Mouse (Mus musculus) c-Kit-positive CD71-positive TER-119-positive erythroid progenitor cells, embryonic 14.5 days (primary cell): Measurements from ENCODE around the gene Trim56.
"Not testable (repeated sequence)": the region's sequence is repeated elsewhere in the genome, so short reads cannot be mapped to it uniquely, and the experiment has no call there.

Experiments used
- DNase-seq: peaks from one replicate; pipeline ENCODE4 v3.0.0-alpha.2; 2013; ENCODE audit warnings: low spot score

Trim56 gene

DNA sequence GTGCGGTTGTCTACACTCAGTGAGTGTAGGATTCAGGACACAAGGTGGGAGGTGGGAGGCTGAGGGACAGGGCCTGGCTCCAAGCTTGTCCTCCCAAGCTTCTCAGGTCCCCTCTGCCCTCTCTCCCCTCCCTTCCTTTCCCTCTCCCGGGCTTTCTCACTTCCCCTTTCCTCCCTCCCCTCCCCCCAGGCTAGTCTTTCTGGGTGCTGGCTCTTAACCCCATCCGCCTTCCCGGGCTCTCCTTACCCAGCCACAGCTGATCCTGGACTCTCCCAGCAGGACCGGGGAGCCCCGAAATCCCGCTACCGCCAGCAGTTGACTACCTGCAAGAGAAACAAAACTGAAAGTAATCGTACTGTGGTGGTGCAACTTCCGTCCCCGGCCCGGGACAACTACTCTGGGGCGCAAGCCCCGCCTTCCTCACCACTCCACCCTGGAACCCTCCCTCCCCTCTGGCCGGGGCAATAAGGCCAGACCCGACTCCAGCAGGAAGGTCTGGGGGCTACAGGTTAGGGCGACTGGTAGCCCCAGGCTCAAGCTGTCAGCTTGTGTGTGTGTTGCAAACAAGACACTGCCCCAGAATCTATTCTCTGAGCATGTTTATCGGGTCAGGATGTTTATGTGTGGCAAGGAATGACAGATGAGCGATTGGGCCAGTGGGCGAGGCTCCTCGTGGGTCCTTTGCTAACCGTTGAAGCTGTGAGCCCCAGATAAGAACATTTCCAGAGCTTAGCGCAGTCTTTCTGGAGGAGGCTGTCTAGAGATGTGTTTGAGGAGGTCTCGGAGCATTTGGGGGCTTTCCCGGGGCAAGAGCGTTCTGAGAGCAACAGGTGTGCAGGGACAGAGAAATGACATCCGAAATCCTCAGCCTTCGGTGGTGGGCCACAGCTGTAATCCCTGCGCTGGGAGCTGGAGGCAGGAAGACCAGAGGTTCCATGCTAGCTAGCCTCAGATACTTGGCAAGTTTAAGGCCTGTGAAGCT is at the start of gene Trim56:
TSS of gene Trim56 (minus strand) at position 344 of the 982 bp plus-strand sequence.
- DNase-seq = peak; percentile 88

GRCm38 (mm10) chr5:137161853-137162252 is 45.8 kb upstream of the Trim56 start:
- no peak for DNase-seq

DNA sequence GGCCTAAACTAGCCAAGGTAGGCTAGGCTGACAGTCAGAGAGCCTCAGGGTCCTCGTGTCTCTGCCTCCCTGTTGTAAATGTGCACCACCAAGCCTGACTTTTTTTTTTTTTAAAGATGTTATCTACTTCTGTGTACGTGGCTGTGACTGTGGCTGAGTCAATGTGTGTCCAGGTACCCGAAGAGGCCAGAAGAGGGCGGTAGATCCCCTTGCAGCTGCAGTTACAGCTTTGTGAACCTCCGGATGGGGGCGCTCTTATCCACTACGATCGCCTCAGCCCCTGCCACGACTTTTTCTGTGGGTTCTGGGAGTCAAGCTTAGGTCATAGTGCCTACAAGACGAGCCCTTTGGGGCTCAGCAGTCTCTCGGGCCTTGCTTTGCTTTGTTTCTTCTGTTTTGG is 43.5 kb upstream of the Trim56 start:
- DNase-seq = peak; percentile 53

DNA sequence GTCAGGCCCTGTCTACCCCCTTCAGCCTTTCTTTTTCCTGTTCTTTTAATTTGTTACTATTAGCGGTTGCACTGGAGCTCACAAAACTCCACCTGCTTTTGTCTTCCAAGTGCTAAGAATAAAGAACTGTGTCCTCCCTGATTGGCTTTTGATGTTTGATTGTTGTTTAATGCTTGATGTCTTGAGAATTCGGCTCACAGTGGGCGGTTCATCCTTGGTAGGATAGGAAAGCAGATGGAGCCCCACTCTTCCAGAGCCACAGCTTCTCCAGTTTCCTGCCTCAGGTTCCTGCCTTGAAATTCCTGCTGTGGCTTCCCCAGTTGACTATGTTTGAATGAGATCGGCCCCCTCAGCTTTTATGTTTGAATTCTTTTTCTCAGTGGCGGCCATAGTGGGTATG is 37.3 kb upstream of the Trim56 start:
- no peak for DNase-seq

GRCm38 (mm10) chr5:137152623-137153022 is 36.6 kb upstream of the Trim56 start:
- no peak for DNase-seq

DNA sequence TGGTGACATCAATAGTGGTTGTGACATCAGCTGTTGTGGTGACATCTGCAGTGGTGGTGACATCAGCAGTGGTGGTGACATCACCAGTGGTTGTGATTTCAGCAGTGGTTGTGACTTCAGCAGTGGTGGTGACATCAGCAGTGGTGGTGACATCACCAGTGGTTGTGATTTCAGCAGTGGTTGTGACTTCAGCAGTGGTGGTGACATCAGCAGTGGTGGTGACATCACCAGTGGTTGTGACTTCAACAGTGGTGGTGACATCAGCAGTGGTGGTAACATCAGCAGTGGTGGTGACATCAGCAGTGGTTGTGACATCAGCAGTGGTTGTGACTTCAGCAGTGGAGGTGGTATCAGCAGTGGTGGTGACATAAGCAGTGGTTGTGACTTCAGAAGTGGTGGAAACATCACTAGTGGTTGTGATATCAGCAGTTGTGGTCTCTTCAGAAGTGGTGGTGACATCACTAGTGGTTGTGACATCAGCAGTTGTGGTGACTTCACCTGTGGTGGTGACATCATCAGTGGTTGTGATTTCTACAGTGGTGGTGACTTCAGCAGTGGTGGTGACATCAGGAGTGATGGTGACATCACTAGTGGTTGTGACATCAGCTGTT is 33.4 kb upstream of the Trim56 start, which contains the start of gene Muc3:
TSS of gene Muc3 (minus strand) at position 51 of the 611 bp plus-strand sequence.
- DNase-seq = not testable (repeated sequence)

GRCm38 (mm10) chr5:137140836-137141235 is 24.8 kb upstream of the Trim56 start:
- no peak for DNase-seq

DNA sequence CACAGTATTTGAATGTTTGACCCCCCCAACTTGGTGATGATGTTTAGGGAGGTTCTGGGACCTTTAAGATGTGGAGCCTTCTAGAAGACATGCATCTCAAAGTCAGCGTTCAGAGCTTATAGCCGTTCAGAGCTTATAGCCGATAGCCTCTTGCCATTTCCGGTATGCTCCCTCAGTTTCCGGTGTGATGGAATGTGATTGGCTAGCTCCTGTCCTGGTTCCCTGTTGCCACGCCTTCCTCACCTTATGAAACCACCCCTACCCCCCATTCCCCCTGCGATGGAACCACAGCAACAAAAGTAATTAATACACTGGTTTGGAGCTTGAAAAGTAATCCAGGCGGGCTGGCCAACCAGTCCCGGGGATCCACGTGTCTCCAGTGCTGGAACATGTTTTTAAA is 23.0 kb upstream of the Trim56 start:
- DNase-seq = no peak

DNA sequence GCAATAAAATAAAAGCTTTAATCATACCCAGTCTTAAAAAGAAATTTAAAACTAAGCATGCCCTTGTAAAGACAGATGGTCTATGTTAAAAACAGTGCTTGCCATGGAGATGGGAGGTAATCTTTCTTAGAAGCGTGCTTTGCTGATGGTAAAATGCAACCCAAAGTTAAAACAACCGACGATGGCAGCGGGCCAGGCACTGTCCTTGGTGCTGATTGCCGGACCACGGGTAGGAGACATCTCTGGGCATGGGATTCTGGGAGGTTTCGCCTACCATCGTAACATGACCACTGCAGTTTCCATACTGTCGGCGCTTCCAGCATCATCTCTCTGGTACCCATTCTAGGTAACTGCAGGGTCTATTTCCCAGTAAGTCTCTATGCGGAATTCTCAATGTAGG is 18.9 kb upstream of the Trim56 start:
- no peak for DNase-seq

DNA sequence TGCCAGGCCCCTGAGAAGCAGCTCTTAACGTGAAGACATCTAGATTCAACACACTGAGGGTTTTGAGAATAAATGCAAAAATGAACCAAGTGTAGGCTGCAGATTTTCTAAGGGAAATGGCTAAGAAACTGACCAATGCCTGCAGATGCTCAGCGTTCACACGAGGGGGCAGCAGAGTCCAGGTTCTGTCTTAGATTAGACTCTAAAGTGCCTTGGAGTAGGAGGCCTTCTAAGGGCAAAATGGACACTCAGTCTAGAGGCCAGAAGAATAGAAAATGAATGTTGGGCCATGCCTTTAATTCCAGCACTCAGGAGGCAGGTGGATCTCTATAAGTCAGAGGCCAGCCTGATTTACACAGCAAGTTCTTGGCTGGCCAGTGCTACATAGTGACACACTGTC is 15.5 kb upstream of the Trim56 start:
- DNase-seq = peak; percentile 46

DNA sequence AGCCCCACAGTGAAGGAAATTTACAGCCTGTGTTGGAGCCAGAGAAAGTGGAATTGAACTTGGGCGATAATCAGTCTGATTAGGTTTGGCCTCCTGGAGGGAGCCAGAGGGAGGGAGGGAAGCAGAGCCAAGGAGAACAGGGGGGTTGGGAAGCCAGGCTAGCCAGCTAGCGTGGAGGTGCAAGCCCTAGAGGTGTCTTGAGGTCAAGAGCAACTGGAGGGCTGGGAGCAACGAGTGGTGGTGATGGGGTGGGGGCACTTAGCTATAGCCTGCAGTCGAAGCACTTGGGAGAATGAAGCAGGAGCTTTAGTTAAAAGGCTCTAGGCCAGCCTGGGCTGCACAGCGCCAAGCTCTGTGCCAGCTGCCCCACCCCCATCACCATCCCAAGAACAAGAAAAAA is 13.3 kb upstream of the Trim56 start:
- no peak for DNase-seq

- DNase-seq = no peak
These were observed 7.5 kb upstream of the Trim56 start for GRCm38 (mm10) chr5:137123516-137123915.

DNA sequence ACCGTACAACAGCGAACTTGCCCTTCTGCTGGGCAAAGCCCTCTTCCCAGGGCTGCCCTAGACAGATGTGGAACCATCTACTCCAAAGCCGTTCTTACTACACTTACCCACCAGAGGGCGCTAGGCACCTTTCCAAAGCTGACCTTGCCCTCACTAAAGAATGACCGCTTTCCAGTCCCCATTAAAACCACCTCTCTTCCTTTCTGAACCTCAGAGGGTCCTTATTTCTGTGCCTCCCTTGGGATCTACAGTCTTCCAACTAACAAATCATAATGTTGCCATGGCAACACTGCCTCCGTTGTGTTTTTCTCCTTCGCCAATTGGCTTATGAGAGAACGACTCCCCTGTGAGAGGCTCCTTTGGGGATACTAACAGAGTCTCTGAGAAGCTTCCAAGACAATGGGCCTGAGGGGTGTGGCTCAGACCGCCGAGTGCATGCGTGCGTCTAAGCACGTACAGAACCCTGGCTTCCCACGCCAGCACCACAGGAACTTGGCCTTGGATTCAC is 6.7 kb upstream of the Trim56 start:
- DNase-seq = peak; percentile 73

- no peak for DNase-seq
These were observed 5.3 kb upstream of the Trim56 start for GRCm38 (mm10) chr5:137121280-137121679.

GRCm38 (mm10) chr5:137118878-137119277 is 2.9 kb upstream of the Trim56 start:
- no peak for DNase-seq

GRCm38 (mm10) chr5:137117994-137118393 is 2.0 kb upstream of the Trim56 start:
- DNase-seq = not testable (repeated sequence)

GRCm38 (mm10) chr5:137116987-137117386 is 978 bp upstream of the Trim56 start:
- no peak for DNase-seq

GRCm38 (mm10) chr5:137114891-137115561 is 983 bp downstream of the Trim56 start:
- DNase-seq = no peak

DNA sequence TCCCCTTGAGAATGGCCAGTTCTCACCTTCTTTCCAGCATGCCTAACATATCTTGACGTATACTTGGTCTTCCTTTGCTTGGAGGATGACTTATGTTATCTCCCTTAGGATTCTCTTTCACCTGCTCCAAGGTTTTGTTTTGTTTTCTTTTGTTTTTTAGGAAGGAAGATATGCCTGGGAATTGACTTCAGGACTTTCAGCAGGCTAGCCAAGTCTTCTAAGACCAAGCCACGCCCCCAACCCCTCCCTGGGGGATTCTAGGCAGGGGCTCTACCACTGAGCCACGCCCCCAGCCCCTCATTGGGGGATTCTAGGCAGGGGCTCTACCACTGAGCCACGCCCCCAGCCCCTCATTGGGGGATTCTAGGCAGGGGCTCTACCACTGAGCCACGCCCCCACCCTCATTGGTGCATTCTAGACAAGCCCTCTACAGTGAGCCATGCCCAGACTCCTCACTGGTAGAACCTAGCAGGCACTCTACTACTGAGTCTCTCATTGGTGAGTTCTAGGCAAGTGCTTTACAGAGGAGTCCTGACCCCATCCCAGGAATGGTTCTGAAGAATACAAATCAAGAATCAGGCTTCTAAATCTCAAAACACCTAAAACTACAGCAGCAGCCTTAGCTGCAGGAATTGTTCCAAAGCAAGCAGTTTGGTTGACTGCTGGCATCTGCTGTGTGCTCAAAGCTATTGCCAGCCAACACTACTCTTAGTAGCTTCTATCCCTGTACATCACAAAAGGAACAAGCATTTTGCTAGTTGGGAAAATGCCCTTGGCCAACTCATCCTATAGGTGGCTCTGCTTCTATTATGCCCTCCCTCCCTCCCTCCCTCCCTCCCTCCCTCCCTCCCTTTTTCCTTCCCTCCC is 4.2 kb downstream of the Trim56 start:
- no peak for DNase-seq

GRCm38 (mm10) chr5:137110863-137111262 is 5.1 kb downstream of the Trim56 start:
- DNase-seq = no peak

GRCm38 (mm10) chr5:137109941-137110593 is 5.9 kb downstream of the Trim56 start:
- no peak for DNase-seq
